13 mouse cellular contexts compared by ENCODE assay signal in genomic region chr9:101261443-101261842, GRCm38 (mm10). TPM values are rescaled to one million over a fixed set of nuclear protein-coding genes. Genes with fewer than 3 reads are reported as not detected.
DNase-seq lines count a peak whose midpoint lies in the region; ATAC-seq and TF ChIP-seq lines count a peak whose summit lies in the region.
"Had no signal": no experiment of that assay in that cellular context is flagged by ENCODE, and none has a peak within 500 bp of the region (broad histone marks: within the 10 kb centered on the region; RNA-seq: fewer than 3 reads in every experiment).

No protein-coding gene starts in this region.

- H3K27me3 ChIP-seq in heart, postnatal 0 days (ENCODE audit: control insufficient read depth, insufficient read depth, low read length): no peaks in the 10 kb centered on the region
- no peaks in the 10 kb centered on the region for H3K27me3 ChIP-seq in lung, embryonic 16.5 days (ENCODE audit: control insufficient read depth, insufficient read depth, low read depth, low read length)
- H3K27me3 ChIP-seq: embryonic facial prominence, embryonic 12.5 days; heart, embryonic 12.5 days; liver, embryonic 15.5 days; midbrain, embryonic 15.5 days had no signal

- no peak for TF ChIP-seq EP300 in heart, postnatal 0 days (IDR thresholded peaks at IDR 0.05; ENCODE audit: low read depth)

- 63% methylated on average over 4 of the region's 4 CpGs for WGBS in heart, postnatal 0 days
- WGBS in lung, embryonic 16.5 days: 69% methylated on average over 4 of the region's 4 CpGs

- intact Hi-C loops in heart, postnatal 25 days (cut with DNase I): no loop called here

- DNase-seq in heart, postnatal 0 days (ENCODE audit: low spot score): no peak
- no peak for DNase-seq in heart, postnatal 25 days (ENCODE audit: low spot score)
- no peak for DNase-seq in lung, postnatal 4 days
- DNase-seq in spleen, adult 12 weeks (ENCODE audit: low spot score): no peak
- no peak for DNase-seq in right cerebral cortex, adult 2 months (ENCODE audit: low spot score in 2 of 2)
- DNase-seq: thymus, postnatal 14 days had no signal

- no peak for TF ChIP-seq CTCF in heart, postnatal 0 days (IDR thresholded peaks at IDR 0.05; ENCODE audit: low read depth)

- no peak; the same call in 1 of the 2 replicates for ATAC-seq in heart, postnatal 0 days (ENCODE audit: insufficient read depth, low read depth)
- ATAC-seq in lung, embryonic 16.5 days (ENCODE audit: low read depth): no peak
- ATAC-seq: midbrain, embryonic 15.5 days had no signal

- H3K4me1 ChIP-seq in heart, postnatal 0 days (ENCODE audit: control insufficient read depth, insufficient read depth): peaks cover 12% of the 10 kb centered on the region; the same call in 1 of the 2 replicates
- H3K4me1 ChIP-seq in lung, embryonic 16.5 days (replicated peaks; ENCODE audit: control insufficient read depth, insufficient read depth, low read length): no peaks in the 10 kb centered on the region
- no peaks in the 10 kb centered on the region for H3K4me1 ChIP-seq in brown adipose tissue, adult 24 weeks (ENCODE audit: control insufficient read depth, insufficient read depth, insufficient read length, low read length)
- H3K4me1 ChIP-seq: liver, embryonic 15.5 days had no signal

- H3K4me3 ChIP-seq in heart, postnatal 0 days (ENCODE audit: low read depth, low read length): no peak overlapping the region
- H3K4me3 ChIP-seq in lung, embryonic 16.5 days (ENCODE audit: low read length): no peak overlapping the region
- no peak overlapping the region for H3K4me3 ChIP-seq in brown adipose tissue, adult 24 weeks (ENCODE audit: insufficient read depth, low read depth, low read length)
- H3K4me3 ChIP-seq: embryonic facial prominence, embryonic 12.5 days; forebrain, embryonic 10.5 days; heart, embryonic 12.5 days; liver, embryonic 15.5 days; midbrain, embryonic 15.5 days had no signal

- H3K4me2 ChIP-seq in heart, postnatal 0 days (ENCODE audit: low read depth, low read length): peak overlapping the region; percentile 46; the same call in 1 of the 2 replicates
- H3K4me2 ChIP-seq in lung, embryonic 16.5 days (ENCODE audit: low read depth, low read length): peak overlapping the region; percentile 30; the same call in 1 of the 2 replicates
- H3K4me2 ChIP-seq: embryonic facial prominence, embryonic 12.5 days; liver, embryonic 15.5 days; midbrain, embryonic 15.5 days had no signal

- peak overlapping the region; percentile 79 for H3K27ac ChIP-seq in heart, postnatal 0 days (ENCODE audit: low read depth)
- H3K27ac ChIP-seq in lung, embryonic 16.5 days (ENCODE audit: low read length): no peak overlapping the region
- H3K27ac ChIP-seq in brown adipose tissue, adult 24 weeks (replicated peaks; ENCODE audit: low read depth, low read length): peak overlapping the region; percentile 48
- H3K27ac ChIP-seq: embryonic facial prominence, embryonic 12.5 days; forebrain, embryonic 10.5 days; liver, embryonic 15.5 days had no signal

- H3K9ac ChIP-seq in heart, postnatal 0 days (replicated peaks; ENCODE audit: low read depth, low read length): no peak overlapping the region
- no peak overlapping the region for H3K9ac ChIP-seq in lung, embryonic 16.5 days (ENCODE audit: low read length)
- H3K9ac ChIP-seq: embryonic facial prominence, embryonic 12.5 days; heart, embryonic 12.5 days; liver, embryonic 15.5 days; midbrain, embryonic 15.5 days had no signal

- H3K36me3 ChIP-seq in heart, postnatal 0 days (replicated peaks; ENCODE audit: control insufficient read depth, insufficient read depth, low read length): no peaks in the 10 kb centered on the region
- no peaks in the 10 kb centered on the region for H3K36me3 ChIP-seq in lung, embryonic 16.5 days (ENCODE audit: control insufficient read depth, insufficient read depth, low read length)
- H3K36me3 ChIP-seq: embryonic facial prominence, embryonic 12.5 days; forebrain, embryonic 10.5 days; heart, embryonic 12.5 days; liver, embryonic 15.5 days; midbrain, embryonic 15.5 days had no signal

- no peaks in the 10 kb centered on the region for H3K9me3 ChIP-seq in heart, postnatal 0 days (replicated peaks; ENCODE audit: control insufficient read depth, low read length)
- H3K9me3 ChIP-seq in lung, embryonic 16.5 days (ENCODE audit: control insufficient read depth, low read length): no peaks in the 10 kb centered on the region
- H3K9me3 ChIP-seq: embryonic facial prominence, embryonic 12.5 days; forebrain, embryonic 10.5 days; liver, embryonic 15.5 days; midbrain, embryonic 15.5 days had no signal

RNA-seq across cellular contexts. Expression of gene Ppp2r3a, which starts 9.8 kb away (rescaled TPM):
- 99.0 and 118 TPM in 2 replicates for total RNA-seq in heart, postnatal 0 days (2014; rRNA removed; ENCODE audit: low replicate concordance)
- 63.3 and 76.2 TPM in 2 replicates for polyA plus RNA-seq in heart, postnatal 0 days (2015; fragmentation: Nextera tagmentation; extraction: Ambion mirVana)
- total RNA-seq in heart, postnatal 25 days (2021): 100 to 1,000 TPM; 229 to 237 TPM
- polyA plus RNA-seq in lung, embryonic 16.5 days (2015; fragmentation: Nextera tagmentation; extraction: Ambion mirVana): 11.3 and 12.4 TPM in 2 replicates
- polyA plus RNA-seq in brown adipose tissue, adult 24 weeks (2012; ENCODE audit: insufficient read depth, insufficient read length, missing spikeins): 13.0 and 17.2 TPM in 2 replicates
